Mouse (Mus musculus): ENCODE measurements around the gene Ksr2.
A peak's percentile ranks its signal among the peaks of the same experiment; 100 is the strongest.

The Ksr2 gene

GRCm38 (mm10) chr5:117689840-117690239 lies 276.0 kb downstream of the Ksr2 start:
- DNase-seq (ENCODE audit: low spot score), result no peak

GRCm38 (mm10) chr5:117691271-117691670 lies 277.5 kb downstream of the Ksr2 start:
- DNase-seq (ENCODE audit: low spot score), result peak; percentile 25

- no peak for DNase-seq (ENCODE audit: low spot score)
These were observed 279.8 kb downstream of the Ksr2 start for GRCm38 (mm10) chr5:117693557-117693956.

- no peak for DNase-seq (ENCODE audit: low spot score)
These were observed 280.8 kb downstream of the Ksr2 start for GRCm38 (mm10) chr5:117694632-117695031.

- no peak for DNase-seq (ENCODE audit: low spot score)
These were observed 282.6 kb downstream of the Ksr2 start for GRCm38 (mm10) chr5:117696366-117696765.

GRCm38 (mm10) chr5:117697589-117697988 lies 283.8 kb downstream of the Ksr2 start:
- no peak for DNase-seq (ENCODE audit: low spot score)

- no peak for DNase-seq (ENCODE audit: low spot score)
These were observed 290.6 kb downstream of the Ksr2 start for GRCm38 (mm10) chr5:117704371-117704770.

GRCm38 (mm10) chr5:117706633-117707032 lies 292.8 kb downstream of the Ksr2 start:
- no peak for DNase-seq (ENCODE audit: low spot score)

GRCm38 (mm10) chr5:117709306-117709705 lies 295.5 kb downstream of the Ksr2 start:
- no peak for DNase-seq (ENCODE audit: low spot score)

- no peak for DNase-seq (ENCODE audit: low spot score)
These were observed 297.8 kb downstream of the Ksr2 start for GRCm38 (mm10) chr5:117711636-117712035.

- DNase-seq (ENCODE audit: low spot score), result no peak
These were observed 298.4 kb downstream of the Ksr2 start for GRCm38 (mm10) chr5:117712207-117712606.

GRCm38 (mm10) chr5:117717120-117717519 lies 303.3 kb downstream of the Ksr2 start:
- DNase-seq (ENCODE audit: low spot score), result no peak

- no peak for DNase-seq (ENCODE audit: low spot score)
These were observed 309.5 kb downstream of the Ksr2 start for GRCm38 (mm10) chr5:117723316-117723715.

- DNase-seq (ENCODE audit: low spot score), result no peak
These were observed 312.7 kb downstream of the Ksr2 start for GRCm38 (mm10) chr5:117726548-117726947.

- DNase-seq (ENCODE audit: low spot score), result no peak
These were observed 313.3 kb downstream of the Ksr2 start for GRCm38 (mm10) chr5:117727138-117727537.

- DNase-seq (ENCODE audit: low spot score), result no peak
These were observed 317.5 kb downstream of the Ksr2 start for GRCm38 (mm10) chr5:117731311-117731710.

- no peak for DNase-seq (ENCODE audit: low spot score)
These were observed 330.9 kb downstream of the Ksr2 start for GRCm38 (mm10) chr5:117744654-117745178.

- DNase-seq (ENCODE audit: low spot score), result no peak
These were observed 335.6 kb downstream of the Ksr2 start for GRCm38 (mm10) chr5:117749353-117749752.

- DNase-seq (ENCODE audit: low spot score), result no peak
These were observed 344.1 kb downstream of the Ksr2 start for GRCm38 (mm10) chr5:117757696-117758482.

- DNase-seq (ENCODE audit: low spot score), result no peak
These were observed 347.5 kb downstream of the Ksr2 start for GRCm38 (mm10) chr5:117761181-117761832.

- DNase-seq (ENCODE audit: low spot score), result no peak
These were observed 350.7 kb downstream of the Ksr2 start for GRCm38 (mm10) chr5:117764496-117764895.

GRCm38 (mm10) chr5:117779175-117779574 lies 365.4 kb downstream of the Ksr2 start:
- DNase-seq (ENCODE audit: low spot score), result no peak

- no peak for DNase-seq (ENCODE audit: low spot score)
These were observed 366.9 kb downstream of the Ksr2 start, which contains the start of gene Nos1 for GRCm38 (mm10) chr5:117780681-117781080. Nos1 (plus strand) TSS chr5:117781032.

All from layer of hippocampus, adult 9-10 months (tissue).